Mouse (Mus musculus) macrophage (primary cell): ENCODE data around the gene Zbtb12. TPM values are rescaled to one million over a fixed set of nuclear protein-coding genes. Genes with fewer than 3 reads are reported as not detected.
"Not testable (repeated sequence)": the region's sequence is repeated elsewhere in the genome, so short reads cannot be mapped to it uniquely, and the experiment has no call there.

Experiments used
- H3K27ac ChIP-seq: fragments of 350-480 bp; formaldehyde crosslinking; 2 replicates; pipeline ENCODE4 v1.9.0; 2021
- H3K36me3 ChIP-seq: fragments of 350-480 bp; formaldehyde crosslinking; 2 replicates; pipeline ENCODE4 v1.9.0; 2021; ENCODE audit errors: inconsistent target
- H3K4me3 ChIP-seq: fragments of 350-480 bp; formaldehyde crosslinking; 2 replicates; pipeline ENCODE4 v1.9.0; 2021; ENCODE audit errors: inconsistent target
- H3K79me2 ChIP-seq: fragments of 350-480 bp; formaldehyde crosslinking; 2 replicates; pipeline ENCODE4 v1.9.0; 2021; ENCODE audit errors: inconsistent target
- WGBS: methylation state at CpG from one replicate; pipeline ENCODE4 v1.1.7; 2026; ENCODE audit warnings: inconsistent platforms; ENCODE audit not compliant: missing documents; 5-methylcytosine and 5-hydroxymethylcytosine counted together
- polyA plus RNA-seq: library from polyadenylated mRNA; stranded (reverse); fragments of 250-400 nt; gene quantifications from 3 replicates; pipeline ENCODE4 v1.2.4, GENCODE M21; 2018; ENCODE audit warnings: inconsistent platforms

Gene Zbtb12
- polyA plus RNA-seq, 1 experiment from 2014 or later, result 5.4 TPM

DNA sequence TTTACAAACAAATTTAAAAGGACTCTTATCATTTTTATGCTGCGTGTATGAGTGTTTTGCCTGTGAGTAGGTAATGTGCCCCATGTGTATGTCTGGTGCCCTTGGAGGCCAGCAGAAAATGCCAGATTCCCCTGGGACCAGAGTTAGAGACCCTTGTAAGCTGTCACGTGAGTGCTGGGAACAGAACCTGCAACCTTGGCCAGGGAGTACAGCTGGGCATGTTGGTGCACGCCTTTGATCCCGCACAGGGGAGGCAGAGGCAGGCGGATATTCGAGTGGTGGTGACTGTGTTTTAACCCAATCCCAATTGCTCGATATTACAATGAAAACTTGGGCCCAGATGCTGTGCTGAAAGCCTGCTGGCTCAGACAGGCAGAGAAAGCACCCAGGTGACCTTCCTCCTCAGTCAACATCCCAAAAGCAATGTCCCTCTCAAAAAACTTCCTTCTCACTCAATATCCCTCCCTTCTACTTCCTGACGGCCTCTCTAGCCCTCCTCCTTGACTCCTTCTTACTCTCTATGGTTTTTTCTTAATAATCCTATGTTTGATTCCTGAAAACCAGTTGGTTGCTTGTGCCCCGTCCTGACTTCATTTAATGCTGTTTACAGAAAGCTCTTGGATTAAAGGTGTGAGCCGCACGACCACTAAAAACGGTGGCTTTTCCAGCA lies 10.9 kb downstream of the Zbtb12 start:
- no peaks in the 10 kb centered on the region for H3K36me3 ChIP-seq
- no peak overlapping the region for H3K4me3 ChIP-seq
- no peak overlapping the region for H3K27ac ChIP-seq
- no peaks in the 10 kb centered on the region for H3K79me2 ChIP-seq
- WGBS, result 93% methylated on average over 12 of the region's 12 CpGs

DNA sequence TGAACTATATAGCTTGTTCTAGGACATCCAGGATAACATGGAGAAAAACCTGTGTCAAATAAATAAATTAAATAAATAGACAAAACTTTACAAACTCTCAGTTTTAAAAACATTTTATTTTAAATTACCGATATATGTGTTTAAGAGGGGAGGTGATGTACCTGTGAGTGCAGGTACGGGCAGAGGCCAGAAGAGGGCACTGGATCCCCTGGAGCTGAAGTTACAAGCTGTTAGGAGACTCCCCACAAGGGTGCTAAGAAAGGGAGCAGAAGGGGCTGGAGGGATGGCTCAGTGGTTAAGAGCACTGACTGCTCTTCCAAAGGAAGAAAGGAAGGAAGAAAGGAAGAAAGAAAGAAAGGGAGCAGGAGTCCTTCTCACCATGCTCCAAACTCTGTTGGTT lies 12.1 kb downstream of the Zbtb12 start:
- H3K4me3 ChIP-seq, result no peak overlapping the region
- H3K27ac ChIP-seq, result no peak overlapping the region
- H3K36me3 ChIP-seq, result no peaks in the 10 kb centered on the region
- WGBS, result 100% methylated on average over 2 of the region's 2 CpGs
- H3K79me2 ChIP-seq, result no peaks in the 10 kb centered on the region

DNA sequence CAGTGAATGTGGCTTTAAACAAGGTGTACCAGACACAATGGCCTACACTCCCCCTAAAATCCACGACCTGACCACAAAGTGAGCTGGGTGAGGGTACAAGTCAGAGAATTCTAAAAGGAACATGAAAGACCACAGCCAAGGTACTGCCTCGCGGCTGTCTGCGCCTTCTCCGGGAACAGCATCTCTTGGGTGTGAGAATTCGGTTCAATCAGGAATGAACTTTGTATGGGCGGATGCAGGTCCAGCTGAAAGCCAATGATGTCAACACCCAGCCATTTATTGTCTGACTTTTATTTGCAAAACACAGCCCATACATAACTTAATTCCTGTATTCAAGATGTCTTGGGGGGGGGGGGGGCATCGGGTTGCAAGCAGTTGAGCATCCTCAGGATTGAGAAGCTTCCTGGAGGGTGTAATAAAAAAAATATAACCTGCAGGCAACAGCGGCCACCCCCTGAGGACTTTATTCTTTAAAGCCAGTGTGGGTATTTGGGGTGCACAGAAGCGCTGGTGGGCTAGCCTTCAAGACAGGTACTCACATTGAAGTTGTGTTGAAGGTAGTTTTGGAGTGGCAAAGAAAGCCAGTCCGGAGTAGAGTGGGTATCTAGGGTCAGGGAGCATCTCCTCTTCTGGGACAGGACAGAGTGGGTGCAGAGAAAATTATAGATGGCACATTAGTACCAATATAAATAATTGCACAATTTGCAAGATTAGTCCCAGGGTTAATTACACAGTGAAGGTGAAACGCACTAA lies 14.0 kb downstream of the Zbtb12 start:
- H3K27ac ChIP-seq, result peak overlapping the region; percentile 54
- WGBS, result 91% methylated on average over 12 of the region's 12 CpGs
- H3K79me2 ChIP-seq, result no peaks in the 10 kb centered on the region
- peak overlapping the region; percentile 14; the same call in 1 of the 2 replicates for H3K4me3 ChIP-seq
- no peaks in the 10 kb centered on the region for H3K36me3 ChIP-seq

DNA sequence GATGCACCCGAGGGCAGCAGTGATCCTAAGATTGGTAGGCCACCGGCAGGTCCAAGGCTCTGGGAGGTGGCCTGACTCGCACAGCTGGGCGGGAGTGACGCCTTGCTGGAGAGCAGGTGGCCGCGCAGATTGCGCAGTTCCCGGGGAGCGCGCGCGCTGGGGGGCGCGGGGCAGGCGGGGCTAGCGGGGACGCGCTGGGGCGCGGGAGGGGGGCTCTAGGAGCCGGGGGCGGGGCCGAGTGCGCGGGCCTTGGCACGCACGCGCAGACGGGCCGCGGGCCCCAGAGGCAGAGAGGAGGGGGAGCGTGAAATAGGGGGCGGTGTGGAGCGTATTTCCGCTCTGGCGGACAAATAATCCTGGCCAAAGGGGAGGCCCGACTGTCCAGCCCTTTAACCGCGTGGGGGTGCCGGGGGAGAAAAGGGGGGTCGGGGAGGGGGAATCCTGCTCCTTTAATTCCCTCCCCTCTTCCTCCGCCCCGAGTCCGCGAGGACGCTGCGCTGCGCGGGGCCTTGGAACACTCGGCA lies 14.9 kb downstream of the Zbtb12 start:
- H3K4me3 ChIP-seq, result peak overlapping the region; percentile 14; the same call in 1 of the 2 replicates
- H3K79me2 ChIP-seq, result peaks cover 2% of the 10 kb centered on the region
- H3K36me3 ChIP-seq, result no peaks in the 10 kb centered on the region
- peak overlapping the region; percentile 54 for H3K27ac ChIP-seq
- 4% methylated on average over 20 of the region's 51 CpGs for WGBS

DNA sequence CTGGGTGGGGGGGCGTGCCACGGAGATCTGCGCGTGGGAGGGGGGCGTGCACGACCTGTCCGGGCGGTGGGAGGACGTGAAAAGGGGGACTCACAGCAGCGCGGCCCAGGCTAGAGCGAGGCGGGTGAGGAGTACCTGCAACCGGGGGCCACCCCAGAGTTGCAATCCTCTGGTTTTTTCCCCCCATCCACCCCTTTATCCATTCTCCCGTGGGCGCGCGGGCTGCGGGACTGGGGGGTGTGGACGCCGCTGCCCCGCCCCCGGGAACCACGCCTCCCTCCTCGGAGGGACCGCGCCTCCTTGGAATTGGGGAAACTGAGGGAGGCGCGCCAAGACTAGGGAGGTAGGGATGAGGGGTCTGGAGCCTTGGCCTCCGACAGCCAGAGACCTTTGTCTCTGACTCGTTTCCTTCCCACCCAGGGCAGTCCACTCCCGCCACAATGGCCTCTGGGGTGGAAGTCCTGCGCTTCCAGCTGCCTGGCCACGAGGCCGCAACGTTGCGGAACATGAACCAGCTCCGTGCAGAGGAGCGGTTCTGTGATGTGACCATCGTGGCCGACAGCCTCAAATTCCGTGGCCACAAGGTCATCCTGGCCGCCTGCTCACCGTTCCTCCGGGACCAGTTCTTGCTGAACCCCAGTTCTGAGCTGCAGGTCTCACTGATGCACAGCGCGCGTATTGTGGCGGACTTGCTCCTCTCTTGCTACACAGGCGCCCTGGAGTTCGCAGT lies 15.7 kb downstream of the Zbtb12 start:
- Histone ChIP-seq H3K79me2 (peaks cover 10% of the 10 kb centered on the region), H3K27ac (no peak overlapping the region)

DNA sequence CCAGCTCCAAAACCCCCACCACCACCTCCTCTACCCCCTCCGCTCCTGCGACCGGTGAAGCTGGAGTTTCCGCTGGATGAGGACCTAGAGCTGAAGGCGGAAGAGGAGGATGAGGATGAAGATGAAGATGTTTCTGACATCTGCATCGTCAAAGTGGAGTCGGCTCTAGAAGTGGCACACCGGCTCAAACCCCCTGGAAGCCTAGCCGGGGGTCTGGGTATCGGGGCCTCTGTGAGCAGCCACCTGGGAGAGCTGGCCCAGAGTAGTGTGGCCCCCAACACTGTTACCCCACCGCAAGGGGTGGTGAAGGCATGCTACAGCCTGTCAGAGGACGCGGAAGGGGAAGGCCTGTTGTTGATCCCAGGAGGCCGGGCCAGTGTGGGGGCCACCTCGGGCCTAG lies 16.4 kb downstream of the Zbtb12 start:
- H3K27ac ChIP-seq, result no peak overlapping the region
- WGBS, result 90% methylated on average over 11 of the region's 15 CpGs
- H3K79me2 ChIP-seq, result peaks cover 17% of the 10 kb centered on the region
- H3K4me3 ChIP-seq, result no peak overlapping the region
- no peaks in the 10 kb centered on the region for H3K36me3 ChIP-seq

More for the DNA sequence above, 15.7 kb downstream of the Zbtb12 start:
- Histone ChIP-seq H3K36me3 (no peaks in the 10 kb centered on the region), H3K4me3 (peak overlapping the region; percentile 26; the same call in 1 of the 2 replicates)
- 22% methylated on average over 42 of the region's 51 CpGs for WGBS

DNA sequence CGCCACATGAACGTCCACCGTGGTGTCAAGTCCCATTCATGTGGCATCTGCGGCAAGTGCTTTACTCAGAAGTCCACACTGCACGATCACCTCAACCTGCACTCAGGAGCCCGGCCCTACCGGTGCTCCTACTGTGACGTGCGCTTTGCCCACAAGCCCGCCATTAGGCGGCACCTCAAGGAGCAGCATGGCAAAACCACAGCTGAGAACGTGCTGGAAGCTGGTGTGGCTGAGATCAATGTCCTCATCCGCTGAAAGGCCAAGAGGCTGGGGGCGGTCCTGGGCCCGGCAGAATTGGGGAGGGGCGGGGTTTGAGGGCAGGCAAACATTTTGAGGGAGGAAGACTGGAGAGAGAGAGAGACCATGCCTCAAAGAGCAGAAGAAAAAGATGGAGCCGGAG lies 17.1 kb downstream of the Zbtb12 start:
- WGBS, result 68% methylated on average over 17 of the region's 17 CpGs
- no peaks in the 10 kb centered on the region for H3K36me3 ChIP-seq
- H3K27ac ChIP-seq, result no peak overlapping the region
- peaks cover 24% of the 10 kb centered on the region for H3K79me2 ChIP-seq
- no peak overlapping the region for H3K4me3 ChIP-seq

DNA sequence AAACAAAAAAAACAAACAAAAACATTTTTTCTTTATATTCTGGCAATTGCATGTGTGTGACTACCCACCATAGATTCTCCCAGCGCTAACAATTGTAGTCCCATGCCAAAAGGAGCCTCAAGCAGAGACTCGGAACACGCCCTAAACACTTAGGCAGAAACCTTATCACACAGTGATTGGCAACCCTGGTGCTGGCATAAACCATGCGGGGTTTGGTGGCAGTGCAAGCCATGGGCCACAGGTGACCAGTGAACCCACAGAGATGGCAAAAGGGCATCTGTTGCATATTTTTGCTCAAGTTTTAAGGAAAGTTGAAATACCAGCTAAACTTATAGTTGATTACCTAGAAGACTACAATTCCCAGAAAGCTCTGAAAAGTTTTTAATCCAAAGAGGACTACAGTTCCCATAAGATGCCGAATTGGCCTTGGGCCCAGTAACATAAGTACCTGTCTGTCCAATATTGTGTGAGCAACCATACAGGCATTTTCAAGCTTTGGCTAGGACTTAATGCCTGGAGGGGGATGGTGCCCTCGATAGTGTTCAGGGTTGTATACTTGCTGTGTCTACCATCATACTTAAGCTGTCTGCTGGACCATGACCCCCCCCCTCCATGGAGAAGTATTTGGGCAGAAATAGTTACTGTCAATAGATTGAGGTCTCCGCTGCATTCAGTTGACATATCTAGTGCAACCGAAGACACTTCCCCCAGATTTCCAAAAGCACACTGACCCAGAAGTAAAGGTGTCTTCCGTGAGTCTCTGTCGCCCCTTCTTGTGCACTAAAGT lies 18.3 kb downstream of the Zbtb12 start:
- Histone ChIP-seq H3K27ac (peak overlapping the region; percentile 77), H3K4me3 (peak overlapping the region; percentile 40), H3K79me2 (peaks cover 35% of the 10 kb centered on the region), H3K36me3 (peaks cover 6% of the 10 kb centered on the region)
- 25% methylated on average over 8 of the region's 10 CpGs for WGBS

DNA sequence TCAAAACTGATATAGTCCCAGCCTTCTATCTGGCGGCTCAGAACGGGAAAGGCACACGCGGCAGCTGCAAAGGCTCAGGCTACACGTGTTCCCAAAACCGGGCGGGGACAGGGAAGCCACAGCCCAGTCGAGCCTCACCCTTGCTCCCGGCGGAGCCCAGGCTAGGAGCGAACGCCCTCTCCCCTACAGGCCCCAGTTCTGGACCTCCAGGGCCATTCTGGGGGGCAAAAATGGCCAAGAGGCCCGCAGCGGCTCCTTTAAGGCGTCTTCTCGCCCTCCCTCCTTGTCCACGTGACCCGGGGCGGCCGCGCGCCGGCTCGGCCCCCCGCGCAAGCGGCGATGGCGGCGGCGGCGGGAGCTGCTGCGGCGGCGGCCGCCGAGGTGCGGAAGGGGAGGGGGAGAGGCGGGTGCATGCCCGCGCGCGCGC lies 18.9 kb downstream of the Zbtb12 start, which contains the start of the genes C2 and Ehmt2:
Gene C2, minus strand, starts transcription at position 106 of the 427 bp plus-strand sequence.
Gene Ehmt2, plus strand, starts transcription at position 310 of the 427 bp plus-strand sequence.
- Histone ChIP-seq H3K27ac (peak within 1 kb of the TSS; percentile 88), H3K79me2 (peaks cover 41% of the 10 kb centered on the region), H3K4me3 (peak within 1 kb of the TSS; percentile 84), H3K36me3 (peaks cover 12% of the 10 kb centered on the region)
- under 1% methylated on average over 30 of the region's 44 CpGs for WGBS

DNA sequence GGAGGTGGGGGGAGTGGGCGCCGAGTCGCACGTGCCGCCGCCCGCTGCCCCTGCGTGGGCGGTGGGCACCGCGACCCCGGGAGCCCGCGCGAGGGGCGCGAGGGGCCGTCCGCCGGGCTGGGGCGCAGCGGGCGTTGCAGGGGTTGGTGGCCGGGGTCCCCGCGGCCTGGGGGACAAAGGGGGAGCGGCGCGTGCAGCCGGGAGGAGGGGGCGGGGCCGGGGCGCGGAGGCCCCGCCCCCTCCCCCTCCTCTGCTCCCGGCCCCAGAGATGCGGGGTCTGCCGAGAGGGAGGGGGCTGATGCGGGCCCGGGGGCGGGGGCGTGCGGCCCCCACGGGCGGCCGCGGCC lies 19.4 kb downstream of the Zbtb12 start:
- Histone ChIP-seq H3K27ac (no peak overlapping the region), H3K4me3 (no peak overlapping the region), H3K79me2 (peaks cover 46% of the 10 kb centered on the region), H3K36me3 (peaks cover 17% of the 10 kb centered on the region)
- WGBS, result 1% methylated on average over 19 of the region's 47 CpGs

DNA sequence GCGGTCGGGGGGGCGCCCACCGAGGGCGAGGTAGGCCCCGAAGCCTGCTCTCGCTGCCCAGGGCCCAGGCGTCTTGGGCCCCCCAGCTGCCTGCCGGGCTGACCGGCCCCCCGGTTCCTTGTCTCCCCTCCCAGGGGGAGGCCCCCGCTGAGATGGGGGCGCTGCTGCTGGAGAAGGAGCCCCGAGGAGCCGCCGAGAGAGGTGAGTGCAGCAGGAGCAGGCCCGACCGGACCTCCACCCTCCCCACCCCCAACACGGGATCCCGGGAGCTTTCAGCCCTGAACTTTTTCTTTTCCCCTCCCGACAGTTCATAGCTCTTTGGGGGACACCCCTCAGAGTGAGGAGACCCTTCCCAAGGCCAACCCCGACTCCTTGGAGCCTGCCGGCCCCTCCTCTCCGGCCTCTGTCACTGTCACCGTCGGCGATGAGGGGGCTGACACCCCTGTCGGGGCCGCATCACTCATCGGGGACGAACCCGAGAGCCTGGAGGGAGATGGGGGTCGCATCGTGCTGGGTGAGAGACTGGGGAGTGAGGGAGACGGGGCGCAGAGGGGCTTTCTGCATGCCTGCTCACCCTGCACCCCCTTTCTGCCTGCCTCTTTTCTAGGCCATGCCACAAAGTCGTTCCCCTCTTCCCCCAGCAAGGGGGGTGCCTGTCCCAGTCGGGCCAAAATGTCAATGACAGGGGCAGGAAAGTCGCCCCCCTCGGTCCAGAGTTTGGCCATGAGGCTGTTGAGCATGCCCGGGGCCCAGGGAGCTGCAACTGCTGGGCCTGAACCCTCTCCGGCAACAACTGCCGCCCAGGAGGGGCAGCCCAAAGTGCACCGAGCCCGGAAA lies 20.0 kb downstream of the Zbtb12 start:
- Histone ChIP-seq H3K27ac (peak overlapping the region; percentile 88), H3K79me2 (peaks cover 46% of the 10 kb centered on the region), H3K4me3 (peak overlapping the region; percentile 84), H3K36me3 (peaks cover 23% of the 10 kb centered on the region)
- WGBS, result under 1% methylated on average over 45 of the region's 45 CpGs

DNA sequence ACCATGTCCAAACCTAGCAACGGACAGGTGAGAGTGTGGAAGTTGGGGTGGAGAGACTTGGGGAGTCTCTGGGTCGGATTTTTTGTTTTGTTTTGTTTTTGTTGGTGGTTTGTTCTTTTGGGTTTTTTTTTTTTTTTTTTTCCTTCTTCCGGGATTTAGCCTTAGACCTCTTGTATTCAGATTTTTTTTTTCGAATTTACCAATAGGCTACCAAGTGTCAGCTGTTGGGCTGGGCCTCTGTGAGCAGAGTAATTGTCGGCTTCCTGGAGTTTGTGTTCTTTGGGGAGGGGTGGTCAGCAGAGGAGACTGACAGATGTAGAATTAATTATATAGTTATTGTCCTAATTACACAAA lies 20.6 kb downstream of the Zbtb12 start:
- WGBS, result 0% methylated on average over 2 of the region's 5 CpGs
- Histone ChIP-seq H3K4me3 (peak overlapping the region; percentile 84), H3K79me2 (peaks cover 46% of the 10 kb centered on the region), H3K36me3 (peaks cover 29% of the 10 kb centered on the region), H3K27ac (peak overlapping the region; percentile 88)

DNA sequence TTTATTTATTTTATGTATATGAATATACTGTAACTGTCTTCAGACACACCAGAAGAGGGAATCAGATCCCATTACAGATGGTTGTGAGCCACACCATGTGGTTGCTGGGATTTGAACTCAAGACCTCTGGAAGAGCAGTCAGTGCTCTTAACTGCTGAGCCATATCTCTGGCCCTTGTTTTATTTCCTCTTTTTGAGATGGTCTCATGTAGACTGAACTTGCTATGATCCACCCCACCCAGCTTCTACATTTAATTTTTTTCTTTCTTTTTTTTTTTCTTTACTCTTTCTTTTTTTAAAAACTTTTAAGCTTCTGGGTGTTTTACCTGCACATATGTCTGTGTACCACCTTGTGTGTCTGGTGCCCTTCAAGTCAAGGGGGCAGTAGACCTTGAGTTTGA lies 21.5 kb downstream of the Zbtb12 start:
- H3K27ac ChIP-seq, result 0 out of 2 replicates have a peak overlapping the region, but pooled peaks have one; percentile 3
- peaks cover 46% of the 10 kb centered on the region for H3K79me2 ChIP-seq
- H3K36me3 ChIP-seq, result peaks cover 39% of the 10 kb centered on the region
- H3K4me3 ChIP-seq, result not testable (repeated sequence)
